Mouse (Mus musculus) kidney, embryonic 14.5 days (tissue): ENCODE data around the gene Srp14. TPM values are rescaled to one million over a fixed set of nuclear protein-coding genes. Genes with fewer than 3 reads are reported as not detected.
A peak's percentile ranks its signal among the peaks of the same experiment; 100 is the strongest.

Experiments
- ATAC-seq: fragments of 200-750 bp; cut with Nextera tagmentation; 2 replicates; pipeline ENCODE4 v1.8.0; 2017; ENCODE audit warnings: moderate number of reproducible peaks, mild to moderate bottlenecking, moderate TSS enrichment, moderate library complexity; ENCODE audit not compliant: low FRiP score, low TSS enrichment
- H3K27ac ChIP-seq: fragments of 300-500 bp; sonication (generic); 2 replicates; pipeline ENCODE4 v1.5.1; 2014; ENCODE audit warnings: low read depth, mild to moderate bottlenecking, low read length, moderate library complexity, mixed read lengths
- H3K27me3 ChIP-seq: fragments of 300-500 bp; sonication (generic); 2 replicates; pipeline ENCODE4 v1.6.1; 2014; ENCODE audit warnings: mild to moderate bottlenecking, low read length; ENCODE audit not compliant: control insufficient read depth, insufficient read depth
- H3K36me3 ChIP-seq: fragments of 300-500 bp; sonication (generic); 2 replicates; pipeline ENCODE4 v1.6.1; 2014; ENCODE audit warnings: low read length, mixed read lengths; ENCODE audit not compliant: control insufficient read depth, insufficient read depth
- H3K4me1 ChIP-seq: fragments of 300-500 bp; sonication (generic); 2 replicates; pipeline ENCODE4 v1.6.1; 2014; ENCODE audit warnings: low read length, mixed read lengths; ENCODE audit not compliant: control insufficient read depth, insufficient read depth
- H3K4me2 ChIP-seq: fragments of 300-500 bp; sonication (generic); replicated peaks from 2 replicates; pipeline ENCODE4 v1.6.1; 2014; ENCODE audit warnings: low read depth, mild to moderate bottlenecking, low read length
- H3K4me3 ChIP-seq: fragments of 300-500 bp; sonication (generic); 2 replicates; pipeline ENCODE4 v1.5.1; 2014; ENCODE audit warnings: mild to moderate bottlenecking, low read length
- H3K9ac ChIP-seq: fragments of 300-500 bp; sonication (generic); 2 replicates; pipeline ENCODE4 v1.6.1; 2014; ENCODE audit warnings: low read depth, mild to moderate bottlenecking, low read length, moderate library complexity
- H3K9me3 ChIP-seq: fragments of 300-500 bp; sonication (generic); 2 replicates; pipeline ENCODE4 v1.6.1; 2016; ENCODE audit warnings: low read length; ENCODE audit not compliant: control insufficient read depth
- WGBS: fragments of 180-500 bp; shearing (Covaris S2); extraction: QIAGEN DNeasy Blood & Tissue Kit; methylation state at CpG from one replicate; pipeline ENCODE4 v1.1.7; 2014; 5-methylcytosine and 5-hydroxymethylcytosine counted together
- polyA plus RNA-seq: library from polyadenylated mRNA; unstranded; fragments of >200 nt; fragmentation: Nextera tagmentation; extraction: Ambion mirVana; gene quantifications from 2 replicates; pipeline ENCODE4 v1.2.1, GENCODE M21; 2014

The Srp14 gene
- polyA plus RNA-seq, 1 experiment from 2014 or later, result 234 TPM

GRCm38 (mm10) chr2:118491741-118492395, 12.4 kb upstream of the Srp14 start:
- Histone ChIP-seq H3K27ac (no peak overlapping the region), H3K9me3 (peaks cover 4% of the 10 kb centered on the region; the same call in 1 of the 2 replicates), H3K4me2 (no peak overlapping the region), H3K4me3 (no peak overlapping the region), H3K4me1 (peaks cover 22% of the 10 kb centered on the region), H3K36me3 (no peaks in the 10 kb centered on the region), H3K9ac (no peak overlapping the region), H3K27me3 (no peaks in the 10 kb centered on the region)
- WGBS, result 82% methylated on average over 4 of the region's 4 CpGs
- ATAC-seq, result no peak

- H3K4me1 ChIP-seq, result peaks cover 22% of the 10 kb centered on the region
- H3K27me3 ChIP-seq, result no peaks in the 10 kb centered on the region
- no peak; the same call in 1 of the 2 replicates for ATAC-seq
- 45% methylated on average over 5 of the region's 5 CpGs for WGBS
- no peak overlapping the region for H3K9ac ChIP-seq
- H3K4me3 ChIP-seq, result no peak overlapping the region
- no peak overlapping the region for H3K4me2 ChIP-seq
- 0 out of 2 replicates have a peak overlapping the region, but pooled peaks have one; percentile 74 for H3K27ac ChIP-seq
- H3K36me3 ChIP-seq, result no peaks in the 10 kb centered on the region
- peaks cover 4% of the 10 kb centered on the region; the same call in 1 of the 2 replicates for H3K9me3 ChIP-seq
Observed at GRCm38 (mm10) chr2:118491281-118491731, 11.8 kb upstream of the Srp14 start.

GRCm38 (mm10) chr2:118490241-118491091, 11.0 kb upstream of the Srp14 start:
- H3K4me2 ChIP-seq, result no peak overlapping the region
- H3K36me3 ChIP-seq, result no peaks in the 10 kb centered on the region
- H3K9me3 ChIP-seq, result peaks cover 4% of the 10 kb centered on the region; the same call in 1 of the 2 replicates
- H3K4me3 ChIP-seq, result no peak overlapping the region
- peak overlapping the region; percentile 74 for H3K27ac ChIP-seq
- no peaks in the 10 kb centered on the region for H3K27me3 ChIP-seq
- H3K4me1 ChIP-seq, result peaks cover 22% of the 10 kb centered on the region
- H3K9ac ChIP-seq, result 0 out of 2 replicates have a peak overlapping the region, but pooled peaks have one; percentile 2
- WGBS, result 13% methylated on average over 12 of the region's 12 CpGs
- ATAC-seq, result peak; percentile 63

GRCm38 (mm10) chr2:118487806-118488205, 8.3 kb upstream of the Srp14 start:
- H3K4me3 ChIP-seq, result no peak overlapping the region
- no peak overlapping the region for H3K4me2 ChIP-seq
- no peak overlapping the region for H3K9ac ChIP-seq
- H3K27me3 ChIP-seq, result no peaks in the 10 kb centered on the region
- no peak for ATAC-seq
- no peak overlapping the region for H3K27ac ChIP-seq
- no peaks in the 10 kb centered on the region for H3K36me3 ChIP-seq
- WGBS, result 80% methylated on average over 3 of the region's 3 CpGs
- peaks cover 4% of the 10 kb centered on the region; the same call in 1 of the 2 replicates for H3K9me3 ChIP-seq
- peaks cover 18% of the 10 kb centered on the region for H3K4me1 ChIP-seq

- H3K9ac ChIP-seq, result no peak overlapping the region
- 24% methylated on average over 12 of the region's 12 CpGs for WGBS
- H3K4me1 ChIP-seq, result peaks cover 18% of the 10 kb centered on the region
- no peaks in the 10 kb centered on the region for H3K36me3 ChIP-seq
- peaks cover 4% of the 10 kb centered on the region; the same call in 1 of the 2 replicates for H3K9me3 ChIP-seq
- H3K27ac ChIP-seq, result no peak overlapping the region
- no peak overlapping the region for H3K4me2 ChIP-seq
- no peaks in the 10 kb centered on the region for H3K27me3 ChIP-seq
- H3K4me3 ChIP-seq, result no peak overlapping the region
- ATAC-seq, result peak; percentile 55; the same call in 1 of the 2 replicates
Observed at GRCm38 (mm10) chr2:118486933-118487332, 7.4 kb upstream of the Srp14 start.

- Histone ChIP-seq H3K4me2 (no peak overlapping the region), H3K4me1 (peaks cover 6% of the 10 kb centered on the region), H3K4me3 (no peak overlapping the region), H3K27me3 (no peaks in the 10 kb centered on the region), H3K9ac (no peak overlapping the region), H3K9me3 (peaks cover 4% of the 10 kb centered on the region; the same call in 1 of the 2 replicates), H3K27ac (no peak overlapping the region), H3K36me3 (no peaks in the 10 kb centered on the region)
- 80% methylated on average over 3 of the region's 3 CpGs for WGBS
- ATAC-seq, result no peak
Observed at GRCm38 (mm10) chr2:118485415-118485814, 5.9 kb upstream of the Srp14 start.

- Histone ChIP-seq H3K4me3 (no peak overlapping the region), H3K4me1 (no peaks in the 10 kb centered on the region), H3K9ac (no peak overlapping the region), H3K27me3 (no peaks in the 10 kb centered on the region), H3K36me3 (no peaks in the 10 kb centered on the region), H3K4me2 (no peak overlapping the region), H3K9me3 (peaks cover 4% of the 10 kb centered on the region; the same call in 1 of the 2 replicates), H3K27ac (no peak overlapping the region)
- 88% methylated on average over 9 of the region's 9 CpGs for WGBS
- no peak for ATAC-seq
Observed at GRCm38 (mm10) chr2:118484386-118484898, 4.9 kb upstream of the Srp14 start.

GRCm38 (mm10) chr2:118483032-118483431, 3.5 kb upstream of the Srp14 start:
- no peak overlapping the region for H3K4me2 ChIP-seq
- no peak overlapping the region for H3K4me3 ChIP-seq
- H3K27ac ChIP-seq, result no peak overlapping the region
- H3K4me1 ChIP-seq, result peaks cover 9% of the 10 kb centered on the region
- no peak overlapping the region for H3K9ac ChIP-seq
- H3K27me3 ChIP-seq, result no peaks in the 10 kb centered on the region
- WGBS, result 81% methylated on average over 5 of the region's 5 CpGs
- no peak for ATAC-seq
- no peaks in the 10 kb centered on the region for H3K36me3 ChIP-seq
- H3K9me3 ChIP-seq, result peaks cover 3% of the 10 kb centered on the region; the same call in 1 of the 2 replicates
